Mouse (Mus musculus): ENCODE data around the gene Gm17364. TPM values are rescaled to one million over a fixed set of nuclear protein-coding genes. Genes with fewer than 3 reads are reported as not detected.

Gene Gm17364
- polyA plus RNA-seq, 1 experiment from 2014 or later, result not detected

- Histone ChIP-seq H3K9ac (no peak overlapping the region), H3K36me3 (no peaks in the 10 kb centered on the region), H3K27ac (replicated peaks) (no peak overlapping the region), H3K4me1 (no peaks in the 10 kb centered on the region), H3K27me3 (replicated peaks) (peaks cover 10% of the 10 kb centered on the region), H3K4me3 (no peak overlapping the region), H3K4me2 (no peak overlapping the region), H3K9me3 (no peaks in the 10 kb centered on the region)
- ATAC-seq (ENCODE audit: extremely low read depth, insufficient number of reproducible peaks, low FRiP score, low TSS enrichment), result no peak
- WGBS, result 70% methylated on average over 13 of the region's 13 CpGs
These were observed 37.7 kb downstream of the Gm17364 start for GRCm38 (mm10) chr13:41235845-41236741.

GRCm38 (mm10) chr13:41235181-41235580, 38.6 kb downstream of the Gm17364 start:
- Histone ChIP-seq H3K27ac (replicated peaks) (no peak overlapping the region), H3K4me1 (no peaks in the 10 kb centered on the region), H3K4me3 (no peak overlapping the region), H3K36me3 (no peaks in the 10 kb centered on the region), H3K27me3 (replicated peaks) (peaks cover 9% of the 10 kb centered on the region), H3K9ac (no peak overlapping the region), H3K9me3 (no peaks in the 10 kb centered on the region), H3K4me2 (no peak overlapping the region)
- 86% methylated on average over 6 of the region's 6 CpGs for WGBS
- no peak for ATAC-seq (ENCODE audit: extremely low read depth, insufficient number of reproducible peaks, low FRiP score, low TSS enrichment)

GRCm38 (mm10) chr13:41233241-41233640, 40.5 kb downstream of the Gm17364 start:
- WGBS, result 85% methylated on average over 7 of the region's 7 CpGs
- Histone ChIP-seq H3K4me3 (no peak overlapping the region), H3K9me3 (no peaks in the 10 kb centered on the region), H3K9ac (no peak overlapping the region), H3K27me3 (replicated peaks) (no peaks in the 10 kb centered on the region; the same call in 1 of the 2 replicates), H3K27ac (replicated peaks) (no peak overlapping the region), H3K4me2 (no peak overlapping the region), H3K36me3 (no peaks in the 10 kb centered on the region), H3K4me1 (no peaks in the 10 kb centered on the region)
- ATAC-seq (ENCODE audit: extremely low read depth, insufficient number of reproducible peaks, low FRiP score, low TSS enrichment), result no peak

- Histone ChIP-seq H3K4me1 (no peaks in the 10 kb centered on the region), H3K4me3 (no peak overlapping the region), H3K27ac (replicated peaks) (no peak overlapping the region), H3K36me3 (no peaks in the 10 kb centered on the region), H3K9me3 (no peaks in the 10 kb centered on the region), H3K4me2 (no peak overlapping the region), H3K9ac (no peak overlapping the region), H3K27me3 (replicated peaks) (no peaks in the 10 kb centered on the region)
- no peak for ATAC-seq (ENCODE audit: extremely low read depth, insufficient number of reproducible peaks, low FRiP score, low TSS enrichment)
- 87% methylated on average over 15 of the region's 15 CpGs for WGBS
These were observed 41.6 kb downstream of the Gm17364 start for GRCm38 (mm10) chr13:41232209-41232608.

GRCm38 (mm10) chr13:41231389-41231983, 42.3 kb downstream of the Gm17364 start:
- no peak overlapping the region for H3K9ac ChIP-seq
- no peaks in the 10 kb centered on the region for H3K27me3 ChIP-seq (replicated peaks)
- no peak for ATAC-seq (ENCODE audit: extremely low read depth, insufficient number of reproducible peaks, low FRiP score, low TSS enrichment)
- no peaks in the 10 kb centered on the region for H3K9me3 ChIP-seq
- H3K27ac ChIP-seq (replicated peaks), result no peak overlapping the region
- WGBS, result 80% methylated on average over 12 of the region's 12 CpGs
- no peak overlapping the region for H3K4me2 ChIP-seq
- no peaks in the 10 kb centered on the region for H3K36me3 ChIP-seq
- no peaks in the 10 kb centered on the region for H3K4me1 ChIP-seq
- no peak overlapping the region for H3K4me3 ChIP-seq

- H3K9me3 ChIP-seq, result no peaks in the 10 kb centered on the region
- 70% methylated on average over 5 of the region's 5 CpGs for WGBS
- no peak overlapping the region for H3K4me2 ChIP-seq
- H3K36me3 ChIP-seq, result no peaks in the 10 kb centered on the region
- ATAC-seq (ENCODE audit: extremely low read depth, insufficient number of reproducible peaks, low FRiP score, low TSS enrichment), result no peak
- no peaks in the 10 kb centered on the region for H3K4me1 ChIP-seq
- H3K9ac ChIP-seq, result no peak overlapping the region
- H3K27ac ChIP-seq (replicated peaks), result no peak overlapping the region
- no peak overlapping the region for H3K4me3 ChIP-seq
- H3K27me3 ChIP-seq (replicated peaks), result no peaks in the 10 kb centered on the region
These were observed 43.5 kb downstream of the Gm17364 start for GRCm38 (mm10) chr13:41230256-41230655.

GRCm38 (mm10) chr13:41228060-41228459, 45.7 kb downstream of the Gm17364 start:
- Histone ChIP-seq H3K36me3 (no peaks in the 10 kb centered on the region), H3K4me1 (no peaks in the 10 kb centered on the region), H3K4me3 (no peak overlapping the region), H3K4me2 (no peak overlapping the region), H3K27ac (replicated peaks) (no peak overlapping the region), H3K9me3 (no peaks in the 10 kb centered on the region), H3K27me3 (replicated peaks) (no peaks in the 10 kb centered on the region), H3K9ac (no peak overlapping the region)
- 75% methylated on average over 5 of the region's 5 CpGs for WGBS
- no peak for ATAC-seq (ENCODE audit: extremely low read depth, insufficient number of reproducible peaks, low FRiP score, low TSS enrichment)

- Histone ChIP-seq H3K9me3 (no peaks in the 10 kb centered on the region), H3K9ac (no peak overlapping the region), H3K27ac (replicated peaks) (no peak overlapping the region), H3K4me2 (no peak overlapping the region), H3K27me3 (replicated peaks) (no peaks in the 10 kb centered on the region), H3K4me1 (no peaks in the 10 kb centered on the region), H3K4me3 (no peak overlapping the region), H3K36me3 (no peaks in the 10 kb centered on the region)
- WGBS, result 71% methylated on average over 5 of the region's 5 CpGs
- ATAC-seq (ENCODE audit: extremely low read depth, insufficient number of reproducible peaks, low FRiP score, low TSS enrichment), result no peak
These were observed 47.3 kb downstream of the Gm17364 start for GRCm38 (mm10) chr13:41226513-41226912.

Other genes starting within 250 kb of the Gm17364 start
- gene Mak, start 194.3 kb downstream of the Gm17364 start, polyA plus RNA-seq (2015; fragmentation: Nextera tagmentation; extraction: Ambion mirVana), result 0.10 and 0.27 TPM in 2 replicates
- gene Gcm2, start 162.9 kb downstream of the Gm17364 start, polyA plus RNA-seq (2015; fragmentation: Nextera tagmentation; extraction: Ambion mirVana), result not detected in 2 replicates
- 0.17 TPM in 1 of 2 replicates, not detected in the other for gene Sycp2l, start 159.7 kb downstream of the Gm17364 start, polyA plus RNA-seq (2015; fragmentation: Nextera tagmentation; extraction: Ambion mirVana)
- gene Elovl2, start 53.6 kb downstream of the Gm17364 start, polyA plus RNA-seq (2015; fragmentation: Nextera tagmentation; extraction: Ambion mirVana), result 1.5 and 2.1 TPM in 2 replicates
- 8.7 and 9.8 TPM in 2 replicates for gene Smim13, start 24.1 kb downstream of the Gm17364 start, polyA plus RNA-seq (2015; fragmentation: Nextera tagmentation; extraction: Ambion mirVana)
- 18.5 and 19.3 TPM in 2 replicates for gene Nedd9, start 213.4 kb upstream of the Gm17364 start, polyA plus RNA-seq (2015; fragmentation: Nextera tagmentation; extraction: Ambion mirVana)